Mouse (Mus musculus): ENCODE results near the gene Gm12830.

The Gm12830 gene

DNA sequence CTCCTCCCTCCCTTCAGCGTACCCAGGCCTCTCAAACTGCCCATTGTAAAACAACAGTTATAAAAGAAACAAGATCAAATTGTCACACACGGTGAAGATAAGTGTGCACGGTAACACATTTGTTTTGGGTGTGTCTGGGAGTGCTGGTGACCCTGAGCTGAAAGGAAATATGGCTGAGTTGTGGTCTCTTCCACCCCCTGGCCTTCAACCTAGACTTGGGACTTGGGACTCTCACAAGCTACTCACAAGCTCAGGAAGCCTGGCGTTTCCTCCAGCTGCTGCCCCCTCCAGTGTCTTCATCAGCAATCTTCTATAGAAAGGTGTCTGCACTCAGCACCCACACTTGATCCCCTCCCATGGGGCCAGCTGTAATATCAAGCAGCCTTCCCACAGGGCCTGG, 24.1 kb downstream of the Gm12830 start:
- DNase-seq = no peak

DNA sequence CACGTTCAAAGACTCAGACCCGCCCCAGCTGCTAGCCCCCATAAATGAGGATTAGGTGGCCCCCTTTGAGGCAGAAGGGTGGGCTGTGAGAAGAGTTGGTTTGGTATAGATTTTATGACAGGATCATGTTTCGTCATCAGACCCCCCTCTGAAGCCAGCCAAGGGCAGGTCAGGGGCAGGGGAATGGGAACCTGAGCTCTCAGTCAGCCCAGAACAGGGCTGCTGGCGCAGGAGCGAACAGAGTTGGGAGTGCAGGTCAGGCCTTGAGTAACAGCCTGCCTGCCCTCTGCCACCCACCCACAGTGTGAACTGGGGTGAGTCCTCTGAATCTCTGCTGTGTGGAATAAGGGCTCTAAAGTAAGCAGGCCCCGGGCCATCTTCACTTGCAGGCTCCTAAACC, 25.2 kb downstream of the Gm12830 start:
- no peak for DNase-seq

DNA sequence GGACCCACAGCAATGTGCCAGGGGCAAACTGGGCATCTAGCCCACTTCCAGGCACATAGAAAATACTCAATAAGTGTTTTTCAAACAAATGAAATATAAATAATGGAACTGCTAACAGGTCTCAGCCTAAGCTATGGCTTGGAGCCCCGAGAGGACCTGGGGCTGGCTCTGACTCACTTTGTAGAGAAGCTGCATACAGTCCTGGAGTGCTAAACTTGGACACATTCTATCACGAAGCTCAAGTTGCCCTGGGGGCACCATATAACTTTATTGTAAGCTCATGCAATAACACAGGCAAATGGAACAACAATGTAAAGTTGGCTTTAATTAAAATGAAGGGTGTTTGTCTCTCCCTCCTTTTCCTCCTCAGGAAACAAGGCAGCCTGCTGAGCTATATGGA, 32.4 kb downstream of the Gm12830 start:
- no peak for DNase-seq

DNA sequence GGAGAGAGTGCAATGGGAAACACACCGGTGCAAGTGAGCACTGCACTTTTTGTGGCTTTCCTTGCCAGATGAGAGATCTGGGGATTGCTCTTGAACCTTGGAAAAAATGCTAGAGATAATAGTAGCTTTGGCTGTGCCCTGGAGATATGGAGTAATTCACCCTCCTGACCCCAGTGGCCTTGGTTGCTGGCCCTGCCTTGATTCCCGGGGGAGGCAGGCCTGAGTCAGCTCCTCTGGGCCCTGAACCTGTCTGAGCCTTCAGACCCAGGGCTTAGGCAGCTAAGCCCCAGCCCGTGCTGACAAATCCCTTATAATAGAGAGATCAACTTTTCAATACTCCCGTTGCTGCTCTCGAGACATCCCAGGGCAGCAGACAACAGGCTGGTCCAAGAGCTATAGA, 36.9 kb downstream of the Gm12830 start:
- DNase-seq = no peak

DNA sequence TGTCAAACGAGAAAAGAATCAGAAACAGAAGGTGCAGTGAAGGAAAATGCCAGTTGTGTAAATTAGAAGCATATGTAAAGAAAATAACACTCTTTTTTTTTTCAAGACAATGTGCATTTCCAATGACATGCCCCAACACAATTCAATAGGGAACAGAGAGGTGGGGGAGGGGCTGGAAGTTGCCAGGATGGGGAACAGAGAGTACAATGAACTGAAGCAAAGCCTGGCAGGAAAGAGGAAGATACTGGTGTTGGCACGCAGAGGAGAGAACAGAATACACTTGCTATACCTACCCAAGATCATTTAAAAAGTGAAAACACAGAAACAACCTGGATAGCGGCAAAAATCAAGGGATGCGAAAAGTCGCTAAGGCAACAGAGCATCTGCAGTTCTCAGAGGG, 41.6 kb downstream of the Gm12830 start:
- DNase-seq = no peak

DNA sequence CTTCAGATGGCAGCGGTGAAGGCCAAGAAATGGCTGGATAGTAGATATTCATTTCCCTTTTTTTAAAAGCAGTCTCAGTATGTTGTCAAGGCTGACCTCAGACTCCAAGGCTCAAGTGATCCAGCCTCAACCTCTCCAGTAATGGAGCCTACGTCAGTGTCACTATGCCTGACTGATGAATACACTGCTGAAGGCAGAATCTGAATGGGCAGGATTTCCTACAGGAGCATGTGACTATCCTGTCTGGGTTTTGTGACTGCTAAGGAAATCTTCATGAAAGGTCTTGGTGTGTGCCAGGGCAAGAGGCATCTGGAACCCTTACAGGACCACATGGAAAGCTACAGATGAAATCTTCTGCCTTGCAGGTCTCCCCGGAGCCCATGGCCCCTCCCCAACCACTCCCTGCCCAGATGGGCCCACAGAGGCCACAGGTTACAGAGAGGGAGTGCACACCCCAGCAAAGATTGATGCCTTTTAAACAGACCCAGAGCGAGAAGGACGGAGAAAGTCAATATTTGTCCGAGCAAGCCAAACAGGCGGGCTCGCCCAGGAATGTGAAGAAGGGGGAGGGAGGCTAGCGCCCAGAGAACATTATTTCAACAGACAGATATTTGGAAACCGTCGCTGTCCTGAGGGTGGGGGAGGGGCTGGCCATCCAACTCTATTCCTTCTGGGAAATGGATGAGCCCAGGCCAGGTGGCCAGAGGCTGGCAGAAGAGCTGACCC, 48.4 kb downstream of the Gm12830 start:
- DNase-seq = no peak

DNA sequence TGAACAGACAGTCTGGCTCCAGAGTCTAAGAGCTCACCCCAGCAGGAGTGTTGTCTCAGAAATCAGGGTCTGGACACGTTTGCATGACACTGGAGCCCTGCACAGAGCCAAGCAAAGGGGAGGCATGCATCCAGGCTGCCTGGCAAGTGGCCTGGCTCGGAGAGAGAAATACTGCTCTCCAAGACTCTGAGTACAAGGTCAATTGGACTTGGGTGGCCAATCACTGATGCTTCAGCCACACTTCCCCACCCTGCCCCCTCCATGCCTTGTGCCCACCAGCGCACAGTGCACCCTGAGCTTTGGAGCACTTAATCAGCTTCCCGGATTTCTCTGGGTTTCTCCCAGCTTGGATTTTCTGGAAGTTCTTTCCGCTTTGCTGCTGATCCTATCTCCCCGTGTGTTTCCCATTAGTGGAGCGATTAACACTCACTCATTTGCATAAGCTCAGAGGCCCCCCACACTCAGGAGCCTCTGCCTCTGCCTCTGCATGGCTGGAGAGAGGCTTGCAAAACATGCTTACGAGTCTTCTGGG, 55.0 kb downstream of the Gm12830 start:
- DNase-seq = no peak

DNA sequence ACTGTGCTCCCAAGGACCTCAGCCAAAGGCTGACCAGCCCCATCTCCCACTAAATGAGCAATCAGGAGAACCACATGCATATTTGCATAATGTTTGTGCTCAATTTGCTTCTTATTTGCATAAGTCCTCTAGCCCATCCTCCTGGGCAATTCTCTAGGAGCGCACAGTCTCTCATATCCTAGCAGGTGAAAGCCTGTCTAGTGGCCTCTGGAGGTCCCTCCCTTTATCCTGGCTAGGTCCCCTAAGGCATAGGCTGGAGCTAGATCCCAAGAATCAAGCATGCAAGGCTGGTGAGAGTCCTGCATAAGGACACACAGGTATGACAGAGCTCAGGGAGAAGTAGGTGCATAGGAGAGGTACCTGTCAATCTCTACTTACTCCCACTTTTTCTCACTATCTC, 60.7 kb downstream of the Gm12830 start:
- no peak for DNase-seq

DNA sequence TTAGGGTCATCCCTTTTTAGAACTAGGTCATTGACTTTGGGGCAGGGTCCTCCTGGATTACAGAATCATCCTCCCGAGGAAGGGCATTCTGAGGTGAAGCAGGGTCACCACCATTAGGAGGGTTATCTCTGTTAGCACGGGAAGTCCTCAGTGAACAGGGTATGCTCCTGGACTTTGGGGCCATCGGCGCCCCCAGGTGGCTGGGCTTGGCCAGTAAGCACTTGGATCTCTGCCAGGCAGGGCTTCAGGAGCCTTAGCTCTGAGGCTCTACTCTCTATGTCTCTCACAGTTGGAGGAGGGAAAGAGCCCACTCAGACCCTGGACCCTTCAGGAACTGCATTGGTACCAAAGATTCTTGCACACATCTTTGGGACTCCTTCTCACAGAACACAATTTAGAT, 76.3 kb downstream of the Gm12830 start:
- DNase-seq = no peak

DNA sequence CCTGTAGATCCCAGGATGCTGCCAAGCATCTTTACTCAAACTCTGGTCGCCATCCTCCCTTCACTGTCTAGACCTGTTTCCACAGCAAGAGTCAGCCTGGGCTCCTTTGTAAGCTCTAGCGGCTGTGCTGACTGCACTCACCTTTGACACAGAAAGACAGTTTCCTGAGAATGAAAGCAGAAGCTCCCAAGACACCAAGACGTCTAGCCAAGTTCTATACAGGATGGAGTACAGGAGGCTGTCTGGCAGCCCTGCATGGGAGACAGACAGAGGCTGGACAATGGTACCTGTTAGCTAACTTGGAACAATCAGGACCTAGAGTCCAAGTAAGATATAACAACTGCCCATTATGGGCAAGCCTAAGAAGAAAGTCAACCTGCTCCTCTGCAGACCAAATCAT, 78.4 kb downstream of the Gm12830 start:
- DNase-seq = no peak

DNA sequence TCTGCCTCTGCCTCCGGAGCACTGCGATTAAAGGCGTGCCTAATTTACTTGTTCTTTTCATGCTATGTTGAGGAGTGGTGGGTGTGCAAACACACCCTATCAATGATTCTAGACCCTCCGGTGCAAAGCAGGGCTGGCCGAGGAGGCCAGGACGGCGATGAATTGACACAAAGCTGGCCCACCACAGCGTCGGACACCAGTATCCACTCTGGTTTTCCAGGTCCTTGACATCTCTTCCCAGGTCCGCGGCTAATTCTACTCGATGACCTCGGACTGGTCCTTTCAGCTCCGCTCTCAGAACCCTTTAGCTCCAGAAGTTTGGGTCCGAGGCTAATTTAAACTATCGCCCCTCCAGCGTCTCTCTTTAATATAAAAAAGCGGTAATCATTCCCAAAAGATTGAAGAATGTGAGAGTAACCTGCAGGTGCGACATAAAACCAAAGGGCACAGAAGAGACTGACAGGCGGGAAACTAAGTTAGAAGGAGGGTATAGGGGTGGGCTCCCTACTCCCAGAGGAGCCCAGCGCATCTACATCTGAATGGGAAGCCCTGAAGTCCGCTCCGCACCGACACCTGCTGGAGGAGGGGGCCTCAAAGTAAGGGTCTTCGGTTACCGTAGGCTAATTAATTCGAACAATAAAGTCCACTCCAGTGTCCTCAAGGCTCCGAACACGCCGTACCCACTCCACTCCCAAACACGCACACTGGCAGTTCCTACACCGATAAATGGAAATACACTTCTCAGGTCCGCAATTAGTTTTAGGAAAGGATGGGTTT, 79.5 kb downstream of the Gm12830 start:
- DNase-seq = no peak

DNA sequence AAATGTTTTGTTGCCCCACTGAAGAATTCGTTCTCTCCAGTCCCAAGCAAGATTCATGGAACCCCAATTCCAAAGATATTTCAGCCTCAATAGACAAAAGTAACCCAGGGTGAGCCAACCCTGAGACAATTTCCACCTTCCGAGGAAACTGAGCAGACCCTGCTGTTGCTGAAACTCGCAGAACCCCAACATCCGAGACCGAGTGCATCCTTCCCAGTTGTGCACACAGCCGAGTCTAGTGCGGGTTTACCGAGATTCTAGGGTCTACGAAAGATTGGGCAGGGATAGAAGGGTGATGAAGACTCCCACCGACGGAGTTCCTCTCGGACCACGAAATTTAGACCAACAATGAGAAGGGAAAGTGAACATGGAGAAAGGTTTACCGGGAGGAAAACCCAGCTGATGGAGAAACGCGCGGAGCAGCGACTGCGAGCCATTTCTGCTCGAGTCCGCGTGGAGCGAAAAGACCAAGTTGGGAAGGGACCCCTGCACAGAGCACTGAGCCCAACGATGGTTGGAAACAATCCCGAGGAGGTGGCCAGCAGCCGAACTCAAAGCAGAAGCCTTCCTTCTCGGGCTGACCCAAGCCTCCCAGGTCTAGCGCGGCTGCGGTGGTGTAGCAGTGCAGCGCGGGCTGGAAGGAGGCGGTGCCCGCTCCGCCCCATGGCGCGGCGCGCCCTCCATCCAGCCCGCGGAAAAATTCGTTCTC, 80.3 kb downstream of the Gm12830 start:
- no peak for DNase-seq

DNA sequence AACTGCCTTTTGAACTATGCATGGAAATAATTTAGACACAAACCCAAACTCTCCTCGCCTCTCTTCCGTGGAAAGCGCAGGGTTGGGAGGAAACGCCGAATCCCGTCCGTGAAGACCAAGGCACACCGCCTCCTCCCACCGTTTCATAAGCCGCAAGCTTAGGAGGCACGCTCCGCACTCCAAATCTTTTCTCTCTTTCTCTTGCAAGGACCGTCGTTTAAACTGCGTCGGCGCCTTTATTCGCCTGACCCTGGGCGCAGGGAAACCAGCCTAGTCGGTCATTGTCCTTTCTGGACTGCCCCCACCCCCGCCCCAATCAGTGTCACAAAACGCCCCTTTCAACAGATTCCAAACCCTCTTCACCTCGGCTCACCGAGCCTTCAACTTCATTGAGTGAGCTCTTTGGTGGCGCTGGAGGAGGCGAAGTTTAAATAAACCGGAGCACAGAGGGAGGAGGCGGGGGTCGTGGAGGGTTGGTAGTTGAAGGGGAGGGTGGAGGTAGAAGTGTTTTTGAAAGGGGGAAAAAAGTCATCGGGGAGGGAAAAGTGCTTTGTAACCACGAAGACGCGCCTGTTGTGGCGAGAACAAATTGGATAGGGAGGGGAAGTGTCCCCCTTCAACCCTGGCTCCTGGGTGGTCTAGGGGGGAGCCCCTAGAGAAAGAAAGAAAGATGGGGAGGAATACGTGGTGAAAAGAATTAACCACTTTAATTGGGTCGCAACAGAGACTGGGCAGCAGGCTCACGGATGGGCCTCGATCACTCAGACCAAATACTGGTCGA, 81.3 kb downstream of the Gm12830 start:
- no peak for DNase-seq

DNA sequence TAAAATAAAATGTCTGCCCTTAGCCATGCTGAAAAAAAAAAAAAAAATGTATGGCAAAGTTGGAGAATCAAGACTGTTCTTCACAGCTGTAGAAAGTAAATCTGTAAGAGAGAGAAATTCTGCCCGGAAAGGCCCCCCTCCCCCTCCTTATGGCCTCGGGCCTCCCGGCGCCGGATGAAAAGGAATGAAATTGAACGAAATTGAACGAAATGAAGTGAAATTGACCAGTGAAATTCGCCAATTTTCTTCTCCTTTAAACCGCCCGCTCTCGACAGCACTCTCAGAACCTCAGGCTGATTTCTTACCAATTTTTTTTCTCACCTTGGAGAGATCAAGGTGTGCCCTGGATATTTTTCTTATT, 81.9 kb downstream of the Gm12830 start:
- DNase-seq = no peak

DNA sequence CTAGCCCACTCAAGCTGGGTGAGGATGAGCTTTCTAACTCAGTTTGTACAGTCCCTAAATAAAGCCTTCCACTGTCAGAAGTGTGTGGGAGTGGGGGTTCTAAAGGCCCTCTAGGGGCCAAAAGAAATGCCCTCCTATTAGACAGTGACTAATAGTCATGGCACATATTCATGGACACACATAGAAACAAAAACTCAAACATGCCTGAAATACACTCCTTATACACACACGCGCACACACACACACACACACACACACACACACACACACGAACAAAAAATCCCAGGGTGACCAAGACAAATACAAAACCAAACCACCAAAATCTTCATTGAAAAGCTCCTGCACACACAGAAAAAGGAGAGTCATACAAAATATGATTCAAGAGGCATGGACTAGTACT, 84.0 kb downstream of the Gm12830 start:
- DNase-seq = no peak

Measured in right cerebral cortex, postnatal 25 days (tissue).